Comparison of ENCODE assay signal across 10 mouse cellular contexts in the genomic region with DNA sequence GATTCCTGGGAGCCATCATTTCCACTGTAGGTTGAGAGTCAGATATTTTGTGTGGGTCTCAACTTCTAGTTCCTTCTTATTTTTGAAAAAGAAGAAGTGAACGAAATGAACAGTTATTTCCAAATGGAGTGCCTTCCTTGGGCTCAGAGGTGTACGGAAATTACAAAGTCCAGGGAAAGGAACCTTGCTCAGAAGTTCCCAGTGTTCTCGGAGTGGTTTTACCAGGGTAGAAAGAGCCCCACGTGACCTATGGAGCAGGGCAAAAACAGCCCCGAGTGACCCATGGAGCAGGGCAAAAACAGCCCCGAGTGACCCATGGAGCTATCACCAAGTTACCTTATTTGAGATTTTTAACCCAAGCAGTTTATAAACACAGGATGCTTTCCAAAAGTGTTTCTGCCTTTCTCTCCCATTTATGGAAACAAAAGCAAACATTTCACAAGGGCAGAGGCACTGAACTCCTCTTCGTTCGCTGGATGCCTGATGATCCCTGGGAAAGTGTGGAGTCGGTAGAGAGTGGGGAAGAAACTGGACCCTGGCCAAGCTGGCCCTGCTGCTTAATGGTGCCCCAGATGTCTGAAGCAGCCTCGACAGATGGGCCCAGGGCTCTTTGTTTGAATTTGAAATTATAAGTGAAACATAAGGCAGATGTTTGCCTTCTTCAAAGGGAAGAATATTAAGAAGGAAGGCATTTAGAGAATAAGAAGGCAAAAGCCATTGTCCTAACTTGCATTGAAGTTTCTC.
DNase-seq lines count a peak whose midpoint lies in the region; ATAC-seq and TF ChIP-seq lines count a peak whose summit lies in the region.
"Had no signal": no experiment of that assay in that cellular context is flagged by ENCODE, and none has a peak within 500 bp of the region (broad histone marks: within the 10 kb centered on the region; RNA-seq: fewer than 3 reads in every experiment).

No protein-coding gene starts in this region.

- 47% methylated on average over 10 of the region's 10 CpGs for WGBS in stomach, embryonic 14.5 days
- WGBS in stomach, postnatal 0 days = 43% methylated on average over 10 of the region's 10 CpGs

- no peak overlapping the region for H3K27ac ChIP-seq in layer of hippocampus, adult 2 months
- H3K27ac ChIP-seq in stomach, embryonic 14.5 days (ENCODE audit: low read length) = 0 out of 2 replicates have a peak overlapping the region, but pooled peaks have one; percentile 59
- H3K27ac ChIP-seq in stomach, postnatal 0 days (replicated peaks) = no peak overlapping the region
- H3K27ac ChIP-seq: kidney, postnatal 0 days had no signal

- H3K9me3 ChIP-seq in stomach, embryonic 14.5 days (ENCODE audit: control insufficient read depth, low read depth, low read length) = no peaks in the 10 kb centered on the region
- H3K9me3 ChIP-seq in stomach, postnatal 0 days (ENCODE audit: control insufficient read depth, low read length) = no peaks in the 10 kb centered on the region

- no peak for ATAC-seq in stomach, embryonic 14.5 days (ENCODE audit: insufficient number of reproducible peaks, insufficient read depth, low FRiP score, low read depth)
- no peak for ATAC-seq in stomach, postnatal 0 days (ENCODE audit: low FRiP score, low TSS enrichment)

- H3K9ac ChIP-seq in stomach, embryonic 14.5 days (replicated peaks; ENCODE audit: low read depth, low read length) = no peak overlapping the region
- H3K9ac ChIP-seq in stomach, postnatal 0 days (ENCODE audit: low read length) = no peak overlapping the region

- H3K36me3 ChIP-seq in stomach, embryonic 14.5 days (ENCODE audit: control insufficient read depth, insufficient read depth, low read length) = no peaks in the 10 kb centered on the region
- no peaks in the 10 kb centered on the region for H3K36me3 ChIP-seq in stomach, postnatal 0 days (ENCODE audit: control insufficient read depth, insufficient read depth, low read length)

- peaks cover 9% of the 10 kb centered on the region; the same call in 1 of the 2 replicates for H3K4me1 ChIP-seq in stomach, embryonic 14.5 days (ENCODE audit: control insufficient read depth, insufficient read depth, low read length)
- H3K4me1 ChIP-seq in stomach, postnatal 0 days (replicated peaks; ENCODE audit: control insufficient read depth, insufficient read depth) = no peaks in the 10 kb centered on the region

- H3K4me3 ChIP-seq in layer of hippocampus, adult 2 months = no peak overlapping the region
- H3K4me3 ChIP-seq in stomach, embryonic 14.5 days (ENCODE audit: low read depth, low read length) = no peak overlapping the region
- no peak overlapping the region for H3K4me3 ChIP-seq in stomach, postnatal 0 days (ENCODE audit: low read depth, low read length)

- peak; percentile 28 for DNase-seq in layer of hippocampus, adult 11-12 months (ENCODE audit: low spot score)
- DNase-seq in layer of hippocampus, adult 2 months (ENCODE audit: low spot score in 2 of 2) = no peak
- DNase-seq in stomach, postnatal 0 days (ENCODE audit: low spot score) = no peak
- peak; percentile 62 to 85 for DNase-seq in kidney, postnatal 25 days
- DNase-seq in adrenal gland, postnatal 36 days = no peak
- DNase-seq in urinary bladder, adult 18-20 months (ENCODE audit: low spot score in 2 of 2) = no peak
- DNase-seq: cerebellum, adult 11 months; heart, adult 18-20 months had no signal

- H3K27me3 ChIP-seq in stomach, embryonic 14.5 days (ENCODE audit: control insufficient read depth, insufficient read depth, low read length) = no peaks in the 10 kb centered on the region
- H3K27me3 ChIP-seq in stomach, postnatal 0 days (ENCODE audit: control insufficient read depth, insufficient read depth, low read length) = no peaks in the 10 kb centered on the region

- TF ChIP-seq EP300 in stomach, postnatal 0 days (optimal IDR thresholded peaks at IDR 0.05) = no peak

- H3K4me2 ChIP-seq in stomach, embryonic 14.5 days (replicated peaks; ENCODE audit: low read depth, low read length) = no peak overlapping the region
- no peak overlapping the region for H3K4me2 ChIP-seq in stomach, postnatal 0 days (replicated peaks; ENCODE audit: low read depth)

- TF ChIP-seq CTCF in layer of hippocampus, adult 2 months (conservative IDR thresholded peaks at IDR 0.05) = no peak
- no peak for TF ChIP-seq CTCF in stomach, postnatal 0 days (IDR thresholded peaks at IDR 0.05; ENCODE audit: low read depth)

Comparison
In these comparisons a context has a peak if more than half of its experiments do, and no peak if none do; other contexts are left out.
1. DNase-seq: peak in layer of hippocampus, adult 11-12 months (single experiment) and kidney, postnatal 25 days (2 of 2); none in layer of hippocampus, adult 2 months (0 of 2), stomach, postnatal 0 days (single experiment), adrenal gland, postnatal 36 days (0 of 2) and urinary bladder, adult 18-20 months (0 of 2).